Mouse (Mus musculus) testis, postnatal 10 days (tissue): ENCODE data around the gene Gm6899.

Experiments used
- DNase-seq: peaks from one replicate; pipeline ENCODE4 v3.0.0; 2021; ENCODE audit warnings: low spot score

Gm6899 gene

DNA sequence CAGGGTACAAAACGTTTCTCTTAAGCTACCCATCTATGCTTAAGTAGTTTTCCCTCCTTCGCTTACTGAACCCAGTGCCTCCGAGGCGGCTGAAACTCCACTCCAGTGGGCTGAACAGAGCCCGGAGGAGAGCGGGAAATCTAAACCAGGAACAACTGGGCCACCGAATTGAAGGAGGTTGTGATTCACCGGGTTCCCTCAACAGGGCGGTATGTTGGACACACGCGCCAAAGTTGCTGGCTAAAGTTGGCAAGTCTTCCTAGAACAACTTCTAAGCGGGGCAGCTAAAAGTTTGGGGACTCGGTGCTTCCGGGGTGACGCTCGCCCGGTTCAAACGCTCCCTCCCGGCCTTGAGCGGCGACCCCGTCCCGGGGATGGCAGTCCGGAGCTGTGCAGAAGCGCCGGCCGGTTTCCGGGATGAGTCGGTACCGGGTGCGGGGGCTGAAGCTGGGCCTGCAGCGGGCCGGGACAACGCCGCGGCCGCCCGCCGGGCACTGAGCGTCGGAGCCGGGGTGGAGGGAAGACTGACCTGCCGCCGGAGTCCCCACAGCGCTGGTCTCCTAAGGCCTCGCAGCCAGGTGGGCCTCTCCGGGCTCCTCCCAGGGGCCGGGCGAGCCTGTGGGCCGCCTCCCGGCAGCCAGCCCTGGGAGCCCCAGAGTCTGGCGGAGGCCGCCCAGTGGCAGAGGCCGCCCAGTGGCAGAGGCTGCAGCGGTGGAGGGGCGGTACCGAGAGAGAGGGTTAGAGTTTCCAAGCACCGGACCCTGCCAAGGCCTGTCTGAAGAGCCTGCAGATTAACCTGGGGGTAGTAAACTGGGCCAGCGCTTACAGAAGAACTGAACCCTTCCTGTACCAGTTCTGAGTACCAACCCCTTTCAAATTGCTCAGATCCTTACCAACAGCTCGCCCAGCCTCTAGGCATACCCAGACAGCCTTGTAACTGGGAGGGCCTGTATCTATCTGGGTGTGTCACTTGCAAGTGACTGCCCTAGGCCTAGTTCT lies at the start of gene Gm6899, which contains the start of gene Vrk2:
Gm6899 (plus strand) TSS at position 181 of the 999 bp plus-strand sequence.
Vrk2 (minus strand) TSS at position 939 of the 999 bp plus-strand sequence.
- peak; percentile 83 for DNase-seq

DNA sequence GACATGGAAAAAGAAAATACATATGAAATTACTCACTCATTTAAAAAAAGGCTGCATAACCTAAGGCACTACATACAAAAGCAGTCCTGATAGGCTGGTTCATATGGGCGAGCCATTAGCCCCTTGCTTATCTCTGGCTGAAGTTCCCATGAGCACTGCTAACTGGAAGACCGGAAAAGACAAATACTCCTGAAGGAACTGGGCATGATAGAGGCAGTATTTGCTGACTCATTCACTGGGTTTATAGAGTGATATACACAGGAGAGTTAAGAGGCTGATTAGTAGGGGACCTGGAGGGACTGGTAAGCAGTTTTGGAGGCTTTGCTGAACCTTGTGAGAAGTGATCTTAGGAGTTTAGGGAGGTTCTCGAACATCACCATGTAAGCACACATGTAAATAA lies 41.5 kb upstream of the Gm6899 start:
- DNase-seq = no peak

DNA sequence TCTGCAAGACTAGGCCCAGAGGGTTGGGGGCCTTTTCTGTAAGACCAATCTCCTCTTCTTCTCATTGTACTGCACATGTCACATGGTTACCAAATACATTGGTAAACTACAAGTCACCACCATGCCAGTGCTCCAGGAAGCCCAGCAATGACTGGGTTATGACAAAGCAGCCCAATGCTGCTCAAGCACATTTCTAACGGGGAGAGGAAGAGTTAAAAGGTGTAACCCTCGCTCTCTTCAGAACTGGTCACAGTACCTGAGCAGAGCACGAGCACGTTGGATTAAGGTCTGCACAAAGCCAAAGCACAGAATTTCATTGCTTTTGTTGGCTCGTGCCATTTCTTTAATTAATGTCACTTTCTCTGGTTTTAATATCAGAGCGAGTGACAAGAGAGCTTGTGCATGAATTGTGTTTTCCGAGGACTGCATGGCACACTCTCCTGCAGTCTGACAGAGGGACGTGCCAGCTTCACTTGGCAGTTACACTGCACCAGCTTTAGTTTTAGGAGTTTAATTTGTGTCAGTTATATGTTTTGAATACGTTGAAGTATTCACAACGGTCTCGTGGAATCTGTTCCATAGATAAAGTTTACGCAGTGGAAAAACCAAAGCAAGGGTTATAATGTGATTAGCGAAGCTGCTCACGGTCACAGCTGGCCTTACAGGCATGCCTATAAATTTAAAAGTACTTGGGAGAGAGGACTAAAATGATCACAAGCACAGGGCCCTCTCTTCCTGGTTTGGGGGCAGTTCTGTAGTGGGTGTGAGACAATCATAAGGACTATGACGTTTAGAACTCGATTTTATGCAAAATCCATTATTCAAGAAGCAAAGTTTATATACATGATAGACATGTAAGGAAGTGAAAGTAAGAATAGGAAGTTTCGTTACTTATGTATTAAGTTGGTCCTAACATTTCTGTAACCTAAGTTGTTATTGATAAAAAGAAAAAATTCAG lies 7.4 kb upstream of the Gm6899 start:
- no peak for DNase-seq

DNA sequence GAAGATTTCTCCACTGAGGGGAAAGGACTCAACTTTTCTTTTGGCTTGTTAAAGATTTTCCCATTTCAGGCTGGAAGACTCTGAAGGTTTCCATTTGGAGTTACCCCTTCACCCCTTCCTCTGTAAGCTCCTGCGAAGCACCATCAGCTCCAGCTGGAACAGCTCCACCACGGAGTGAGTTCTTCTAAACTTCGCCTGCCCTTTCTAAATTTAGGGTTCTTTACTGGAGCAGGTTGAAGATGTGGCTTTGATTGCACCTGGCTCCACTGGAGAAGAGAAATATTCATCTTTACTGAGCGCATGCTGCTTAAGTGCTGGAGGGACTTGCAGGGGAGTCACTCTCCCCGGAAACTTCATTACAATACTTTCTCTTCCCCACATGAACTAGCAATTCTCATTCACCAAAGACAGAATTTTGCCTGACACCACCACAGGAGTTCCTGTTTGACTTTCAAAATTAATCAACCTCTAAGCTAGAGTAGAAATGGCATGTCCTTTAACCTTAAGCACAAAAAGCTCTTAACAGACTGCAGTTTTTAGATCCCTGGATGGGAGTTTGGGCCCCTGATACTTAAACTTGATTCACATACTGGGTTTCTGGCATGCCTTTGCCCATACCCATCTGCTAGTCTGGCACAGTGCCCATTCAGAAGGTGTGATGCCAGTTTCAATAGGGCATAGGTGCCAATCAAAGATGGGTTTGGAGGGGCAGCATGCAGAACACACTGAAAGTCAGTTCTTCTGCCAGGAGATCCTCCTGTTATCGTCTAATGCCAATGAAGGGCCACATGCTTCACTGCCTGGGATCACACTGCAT lies 6.5 kb upstream of the Gm6899 start:
- no peak for DNase-seq

DNA sequence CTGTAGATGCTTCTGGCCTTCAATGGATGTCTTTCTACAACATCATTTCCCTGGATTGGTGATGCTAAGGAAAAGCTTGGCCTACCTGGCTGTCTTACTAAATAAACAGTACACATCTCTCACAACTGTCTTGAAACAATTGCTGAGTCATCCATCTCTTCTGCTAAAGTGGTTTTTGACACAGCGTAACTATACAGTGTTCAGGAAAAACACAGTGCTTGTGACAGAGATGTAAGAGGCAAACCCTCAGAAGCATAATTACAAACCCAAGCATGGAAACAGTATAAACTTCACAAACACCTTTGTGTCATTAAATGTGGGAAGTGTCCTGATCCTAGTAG lies 5.9 kb upstream of the Gm6899 start:
- DNase-seq = no peak

DNA sequence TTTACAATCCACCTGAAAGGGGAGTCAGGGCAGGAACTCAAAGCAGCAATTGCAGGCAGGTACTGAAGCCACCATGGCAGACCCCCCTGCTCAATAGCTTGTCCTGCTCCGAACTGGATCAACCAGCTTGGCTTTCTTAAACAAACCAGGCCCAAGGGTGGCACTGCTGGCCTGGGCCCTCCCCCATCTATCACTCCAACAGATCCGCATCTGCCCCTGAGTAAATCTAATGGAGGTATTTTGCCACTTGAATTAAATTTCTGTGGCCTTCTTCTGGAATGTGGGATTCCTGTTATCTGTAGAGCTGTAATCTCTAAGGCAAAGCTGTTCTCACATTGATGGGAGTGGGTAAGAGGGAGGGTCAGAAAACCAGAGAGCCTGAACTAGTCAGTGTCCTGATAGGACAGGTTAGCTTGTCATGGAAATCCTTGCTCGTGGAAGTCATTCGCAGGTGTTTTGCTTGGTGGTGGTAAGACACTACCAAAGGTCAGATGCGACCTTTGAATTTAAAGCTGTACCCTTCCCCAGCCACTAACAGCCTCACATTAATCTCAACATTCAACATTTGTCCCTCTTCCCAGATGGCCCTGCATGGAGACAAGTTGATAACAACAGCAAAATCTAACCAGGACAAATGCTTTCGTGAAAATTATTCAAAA lies 517 bp upstream of the Gm6899 start:
- no peak for DNase-seq

DNA sequence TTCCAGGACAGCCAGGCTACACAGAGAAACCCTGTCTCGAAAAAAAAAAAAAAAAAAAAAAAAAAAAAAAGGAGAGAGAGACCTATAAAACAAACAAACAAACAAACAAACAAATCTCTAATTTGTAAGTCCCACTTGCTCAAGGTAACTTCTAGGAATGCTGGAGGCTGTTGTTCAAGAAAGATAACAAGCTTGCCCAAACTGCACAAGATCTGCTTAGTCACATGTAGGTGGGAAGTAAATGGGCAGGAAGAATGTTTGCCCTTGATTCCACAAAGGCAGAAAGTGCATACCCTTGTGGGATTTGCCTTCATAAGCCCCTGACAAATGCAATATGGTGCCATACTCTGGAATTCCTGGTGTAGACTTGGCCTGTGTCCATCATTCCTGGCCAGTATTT lies 1.4 kb downstream of the Gm6899 start:
- DNase-seq = no peak

DNA sequence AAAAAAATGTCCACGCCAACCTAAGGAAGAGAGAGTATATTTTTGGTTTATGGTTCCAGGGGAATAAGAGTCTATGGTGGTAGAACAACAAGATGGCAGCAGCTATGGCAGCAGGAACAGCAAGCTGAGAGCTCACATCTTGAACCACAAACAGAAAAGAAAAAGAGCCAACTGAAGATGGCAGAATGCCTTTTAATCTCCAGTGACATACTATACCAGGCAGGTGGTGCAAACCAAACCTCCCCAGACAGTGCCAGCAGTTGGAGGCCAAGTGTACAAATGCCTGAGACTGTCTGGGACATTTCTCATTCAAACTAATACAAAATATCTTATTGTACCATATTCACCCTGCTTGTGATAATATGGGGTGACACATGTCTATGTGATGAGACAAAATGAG lies 3.1 kb downstream of the Gm6899 start:
- no peak for DNase-seq

DNA sequence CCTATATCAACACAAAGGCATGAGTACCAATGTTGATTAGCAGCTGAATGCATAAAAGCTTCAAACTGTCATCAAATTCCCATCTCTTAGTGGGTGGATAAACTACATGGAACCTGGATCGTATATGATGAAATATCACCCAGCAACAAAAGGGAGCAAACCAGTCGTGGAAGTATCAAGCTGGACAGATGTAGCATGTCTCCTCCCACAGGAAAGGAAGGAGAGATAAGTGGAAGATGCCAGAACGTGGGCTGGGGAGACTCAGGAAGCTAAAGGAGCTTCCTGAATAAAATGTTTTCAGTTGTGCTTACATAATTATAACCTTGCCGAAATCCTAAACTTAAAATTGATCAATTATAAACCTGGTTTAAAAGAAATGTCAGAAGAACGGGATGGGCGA lies 4.1 kb downstream of the Gm6899 start:
- DNase-seq = no peak

DNA sequence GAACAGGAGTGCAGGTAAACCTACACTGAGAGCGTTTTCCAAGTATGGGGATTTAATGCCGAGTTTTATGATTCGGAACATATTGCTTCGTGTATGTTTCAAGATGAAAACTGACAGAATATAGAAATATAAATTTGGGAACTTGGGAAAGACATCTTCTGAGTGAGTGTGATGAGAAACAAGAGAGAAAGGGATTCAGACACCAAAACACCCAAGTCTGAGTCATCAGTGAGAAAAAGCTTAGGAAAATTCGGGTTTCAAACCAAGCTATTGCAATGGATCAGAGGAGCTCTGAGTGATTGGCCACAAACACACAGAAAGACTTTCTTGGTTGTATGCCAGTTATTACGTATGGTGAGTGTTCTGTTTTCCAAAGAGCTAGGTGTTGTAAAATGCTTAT lies 4.7 kb downstream of the Gm6899 start:
- DNase-seq = no peak

DNA sequence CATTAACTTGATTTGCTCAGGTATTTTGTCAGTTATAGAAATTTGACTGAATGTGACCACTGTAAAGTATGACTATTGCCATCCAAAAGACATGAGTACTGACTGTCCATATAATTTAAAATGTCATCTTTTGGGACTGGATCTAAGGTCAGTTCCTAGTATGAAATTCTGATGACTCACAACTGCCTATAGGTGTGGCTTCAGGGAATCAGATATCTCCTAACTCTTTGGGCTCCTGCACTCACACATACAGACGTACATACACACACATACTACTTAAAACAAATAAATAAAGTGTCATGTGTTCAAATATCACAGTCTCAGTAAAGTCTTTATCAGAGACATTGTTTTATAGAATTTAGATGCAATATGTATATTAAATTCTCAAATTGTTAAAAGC lies 5.8 kb downstream of the Gm6899 start:
- DNase-seq = no peak

DNA sequence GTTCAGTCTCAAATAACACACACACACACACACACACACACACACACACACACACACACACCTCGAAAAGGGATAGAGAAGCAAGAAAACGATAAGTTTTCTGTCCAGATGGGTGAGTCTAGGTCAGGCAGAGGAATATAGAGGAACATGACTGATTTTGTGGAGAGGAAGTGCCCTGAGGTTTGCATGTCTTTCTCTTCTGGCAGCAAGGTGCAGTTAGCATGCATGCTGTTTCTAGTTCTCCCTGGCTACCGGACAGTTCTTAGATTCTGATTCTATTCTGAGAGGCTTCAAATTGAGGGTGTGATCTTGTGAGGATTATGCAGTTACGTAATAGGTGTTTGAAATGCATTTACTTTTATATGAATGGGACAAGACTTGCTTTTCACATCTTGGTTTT lies 7.7 kb downstream of the Gm6899 start:
- no peak for DNase-seq

DNA sequence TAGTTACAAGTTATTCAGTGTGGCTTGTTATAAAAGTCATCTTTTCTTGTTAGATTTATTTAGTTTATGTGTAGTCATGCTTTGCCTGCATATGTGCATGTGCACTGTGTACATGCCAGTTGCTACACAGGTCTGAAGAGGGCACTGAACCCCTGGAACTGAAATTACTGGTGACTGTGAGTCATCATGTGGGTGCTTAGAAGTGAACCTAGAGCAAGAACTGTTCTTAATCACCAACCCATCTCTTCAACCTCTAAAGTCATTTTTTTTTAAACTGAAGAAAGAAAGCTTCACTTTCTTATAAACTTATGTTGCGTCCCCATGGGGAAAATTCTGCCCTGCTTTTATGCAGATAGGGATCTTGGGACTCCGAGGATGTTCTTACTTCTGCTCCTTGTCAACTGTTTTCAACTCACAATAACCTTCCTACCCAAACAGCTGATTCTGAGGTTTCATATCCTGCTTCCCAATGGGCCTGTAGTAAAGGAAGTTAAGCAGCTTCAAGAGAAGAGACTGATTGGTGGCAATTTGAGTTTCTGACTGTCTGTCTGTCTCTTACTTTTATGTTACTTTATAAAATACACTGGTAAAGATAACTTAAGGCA lies 8.6 kb downstream of the Gm6899 start:
- DNase-seq = no peak

DNA sequence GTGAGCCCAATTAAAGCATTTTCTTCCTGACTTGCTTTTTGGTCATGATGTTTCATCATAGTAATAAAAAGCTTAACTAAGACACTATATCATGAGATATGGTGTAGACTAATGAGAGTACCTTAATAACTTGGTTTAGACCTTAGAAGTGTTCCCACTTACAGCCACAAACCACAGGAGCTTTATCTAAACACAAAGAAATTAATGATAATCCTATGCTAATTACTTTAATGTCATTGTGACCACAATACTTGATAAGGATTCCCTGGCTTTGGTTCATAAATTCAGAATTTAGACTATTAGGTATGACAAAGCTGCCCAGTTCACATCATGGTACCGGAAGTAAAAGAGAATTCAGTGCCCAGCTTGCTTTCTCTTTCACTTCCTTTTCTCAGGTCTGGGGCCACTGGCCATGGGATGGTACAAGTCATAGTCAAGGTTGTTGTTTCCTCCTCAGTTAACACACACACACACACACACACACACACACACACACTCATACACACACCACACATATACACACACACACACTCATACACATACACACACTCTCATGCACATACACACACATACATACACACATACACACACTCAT lies 11.1 kb downstream of the Gm6899 start:
- DNase-seq = no peak

DNA sequence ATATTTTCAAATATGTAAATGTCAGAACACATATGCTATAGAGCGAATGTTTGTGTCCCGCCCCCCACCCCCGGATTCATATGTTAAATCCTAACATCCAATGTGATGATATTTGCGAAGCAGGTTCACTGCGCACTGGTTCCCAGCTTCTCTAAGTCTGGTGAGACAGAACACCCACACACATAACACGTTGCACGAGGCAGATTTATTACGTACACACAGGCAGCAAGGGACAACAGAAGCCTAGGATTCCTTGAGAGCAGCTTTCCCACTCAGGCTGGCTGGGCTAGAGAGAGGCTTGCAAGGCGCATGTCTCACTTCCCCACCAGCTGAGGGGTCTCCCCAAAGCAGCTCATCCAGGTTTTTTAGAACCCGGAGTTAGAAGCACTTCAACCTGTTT lies 15.8 kb downstream of the Gm6899 start:
- DNase-seq = no peak

DNA sequence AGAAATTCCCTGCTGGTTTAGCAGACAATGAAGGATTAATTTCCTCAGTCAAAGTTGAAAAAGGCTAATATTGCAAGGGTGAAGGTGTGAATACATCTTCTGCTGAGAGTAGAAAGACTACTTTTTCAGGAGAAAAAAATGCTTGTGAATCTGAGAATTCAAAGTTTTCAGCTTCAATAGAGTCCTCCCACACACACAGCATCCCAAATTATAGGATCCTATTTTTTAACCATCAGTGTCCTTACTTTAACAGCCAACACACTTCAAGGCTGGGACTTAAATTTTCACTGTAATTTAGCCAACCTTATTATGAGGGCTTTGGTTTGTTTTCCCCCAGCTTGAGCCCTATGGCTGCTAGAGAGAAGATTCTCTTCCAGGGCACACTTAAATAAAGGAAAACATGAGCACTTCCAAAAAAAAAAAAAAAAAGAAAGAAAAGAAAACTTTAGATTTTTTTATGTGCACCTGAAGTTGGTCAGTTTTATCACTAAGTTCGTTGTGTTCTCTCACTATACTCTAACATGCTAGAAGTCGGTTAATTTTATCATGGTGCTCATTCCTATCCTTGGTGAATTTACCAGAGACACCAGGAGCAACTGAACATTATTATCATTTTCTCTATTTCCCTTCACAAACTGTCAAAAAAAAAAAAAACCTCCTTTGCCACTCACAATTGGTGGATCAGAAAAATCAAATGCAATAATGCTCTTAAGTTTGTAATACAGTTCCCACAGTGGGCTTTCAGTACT lies 25.6 kb downstream of the Gm6899 start:
- DNase-seq = no peak

DNA sequence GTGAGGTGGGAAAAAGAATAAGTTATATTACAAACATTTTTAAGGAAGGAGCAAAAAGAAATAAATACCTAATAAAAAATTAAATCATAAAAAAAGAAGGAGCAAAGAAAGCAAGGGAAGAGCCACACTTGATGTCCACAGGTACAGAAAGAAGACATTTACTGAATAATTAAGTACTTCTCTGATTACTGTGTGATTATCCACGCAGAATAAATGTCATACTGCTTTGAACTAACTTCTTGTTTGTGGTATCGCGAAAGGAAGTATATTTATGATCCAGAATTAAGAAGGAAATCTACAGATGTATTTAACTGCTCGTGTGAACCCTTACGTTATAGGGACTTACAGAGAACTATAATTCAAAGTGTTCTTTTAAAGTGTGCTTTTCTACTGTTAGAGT lies 29.7 kb downstream of the Gm6899 start:
- DNase-seq = no peak

DNA sequence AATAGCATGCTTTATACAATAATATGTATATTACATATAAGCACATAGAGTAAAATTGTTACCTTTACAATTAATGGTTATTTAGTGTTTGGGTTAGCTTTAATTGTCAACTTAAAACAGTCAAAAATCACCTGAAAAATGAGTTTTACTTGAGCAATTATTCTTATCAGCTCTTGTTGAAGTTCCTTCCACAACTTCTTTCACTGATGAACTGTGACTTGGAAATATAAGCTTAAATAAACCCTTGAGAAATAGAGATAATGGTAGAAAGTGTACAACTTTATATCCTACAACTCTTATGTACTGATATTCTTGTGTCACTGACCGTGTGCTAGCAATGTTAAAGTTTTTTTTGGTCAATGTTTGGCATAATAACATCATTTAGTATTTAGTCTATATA lies 43.2 kb downstream of the Gm6899 start:
- no peak for DNase-seq

DNA sequence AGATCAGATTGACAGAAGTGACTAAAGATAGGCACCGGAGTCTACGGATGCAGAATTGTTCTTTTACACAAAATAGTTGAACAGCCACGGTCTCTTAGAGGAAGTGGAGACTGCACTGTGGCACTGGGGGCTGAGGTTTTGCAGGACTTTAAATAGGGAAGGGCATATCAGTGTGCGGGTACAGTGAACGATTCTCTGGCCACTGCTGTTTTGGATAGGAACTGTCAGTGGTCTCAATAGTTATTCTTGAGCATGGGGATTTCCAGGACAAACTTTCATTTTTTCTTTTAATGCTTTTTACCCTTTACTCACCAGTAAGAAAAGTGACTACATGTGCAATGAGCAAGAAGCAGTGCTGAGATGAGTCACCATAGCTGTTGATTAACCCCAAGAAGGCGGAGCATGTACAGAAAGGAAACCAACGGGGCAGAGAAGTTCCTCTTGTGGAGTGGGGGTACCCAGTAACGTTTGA lies 47.3 kb downstream of the Gm6899 start:
- no peak for DNase-seq

DNA sequence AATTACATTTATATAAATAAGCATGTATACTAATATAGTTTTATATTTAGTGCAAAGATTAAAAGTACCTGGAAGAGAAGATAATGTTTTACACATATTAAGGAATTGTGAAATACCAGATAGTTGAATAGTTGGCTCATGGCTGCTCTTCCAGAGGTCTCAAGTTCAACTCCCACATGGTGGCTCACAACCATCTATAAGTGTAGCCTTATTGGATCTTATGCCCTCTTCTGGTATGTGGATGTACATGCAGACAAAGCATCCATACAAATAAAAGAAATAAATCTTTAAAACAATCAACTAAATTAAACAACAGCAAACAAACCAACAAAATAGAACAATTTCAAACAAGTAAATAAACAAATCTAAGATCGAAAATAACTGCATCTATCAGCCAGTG lies 49.1 kb downstream of the Gm6899 start:
- no peak for DNase-seq
